Comparison of ENCODE assay signal across 8 mouse cellular contexts in genomic region chr11:101120545-101121188, GRCm38 (mm10). TPM values are rescaled to one million over a fixed set of nuclear protein-coding genes. Genes with fewer than 3 reads are reported as not detected.
DNase-seq lines count a peak whose midpoint lies in the region; ATAC-seq and TF ChIP-seq lines count a peak whose summit lies in the region.

No protein-coding gene starts in this region.

- no peaks in the 10 kb centered on the region for H3K9me3 ChIP-seq in forebrain, embryonic 14.5 days (replicated peaks; ENCODE audit: control insufficient read depth, low read length)
- H3K9me3 ChIP-seq in liver, postnatal 0 days (ENCODE audit: low read length), result no peaks in the 10 kb centered on the region

- peak overlapping the region; percentile 92 for H3K9ac ChIP-seq in forebrain, embryonic 14.5 days (ENCODE audit: low read length)
- peak overlapping the region; percentile 71 for H3K9ac ChIP-seq in liver, postnatal 0 days (replicated peaks)

- WGBS in kidney, adult 2 months, result 21% methylated on average over 19 of the region's 19 CpGs
- 21% methylated on average over 19 of the region's 19 CpGs for WGBS in forebrain, embryonic 14.5 days
- 22% methylated on average over 19 of the region's 19 CpGs for WGBS in liver, postnatal 0 days (ENCODE audit: insufficient replicate concordance)

- CTCF ChIA-PET in Patski (lab: Charles Lee), result interaction anchor here (1.6 to 2.6 kb wide), 3 partner anchors 15 to 55 kb away, joined by 4 to 5 read pairs (median 5); partner anchors contain the start of gene Ccr10

- in situ Hi-C loops in Patski (cut with MboI; ENCODE audit: low pct_unique_long_range_greater_than_20kb), result no loop called here

- peak overlapping the region; percentile 65 for H3K27ac ChIP-seq in kidney, adult 2 months (ENCODE audit: insufficient read depth, low read depth, low read length)
- peak overlapping the region; percentile 92 for H3K27ac ChIP-seq in forebrain, embryonic 14.5 days (ENCODE audit: low read depth, low read length)
- H3K27ac ChIP-seq in liver, postnatal 0 days (ENCODE audit: low read depth), result peak overlapping the region; percentile 81

- peak overlapping the region; percentile 75 for H3K4me3 ChIP-seq in kidney, adult 2 months (ENCODE audit: insufficient read depth, low read depth, low read length)
- peak overlapping the region; percentile 88 for H3K4me3 ChIP-seq in forebrain, embryonic 14.5 days (ENCODE audit: low read depth, low read length)
- peak overlapping the region; percentile 86 for H3K4me3 ChIP-seq in liver, postnatal 0 days (ENCODE audit: low read depth, low read length)

- H3K36me3 ChIP-seq in kidney, adult 2 months (ENCODE audit: control insufficient read depth, insufficient read depth, low read length), result no peaks in the 10 kb centered on the region
- peaks cover 37% of the 10 kb centered on the region for H3K36me3 ChIP-seq in forebrain, embryonic 14.5 days (ENCODE audit: control insufficient read depth, insufficient read depth, low read length)
- peaks cover 4% of the 10 kb centered on the region for H3K36me3 ChIP-seq in liver, postnatal 0 days (replicated peaks; ENCODE audit: insufficient read depth, low read length)

- TF ChIP-seq EP300 in liver, postnatal 0 days (IDR thresholded peaks at IDR 0.05; ENCODE audit: low read depth), result no peak

- POLR2A ChIA-PET in Patski (lab: Charles Lee), result interaction anchor here (0.6 kb wide), 1 partner anchor 147 kb away, joined by 3 read pairs; no protein-coding TSS in a partner anchor

- TF ChIP-seq POLR2A in kidney, adult 2 months (IDR thresholded peaks at IDR 0.05; ENCODE audit: low read depth, low read length), result no peak

- peak; percentile 4 for ATAC-seq in Patski
- no peak for ATAC-seq in forebrain, embryonic 14.5 days
- ATAC-seq in liver, postnatal 0 days, result no peak

- DNase-seq in kidney, adult 2 months, result no peak
- DNase-seq in kidney, postnatal 10 days, result no peak
- no peak for DNase-seq in Patski (ENCODE audit: low read depth, low spot score)
- DNase-seq in forebrain, embryonic 14.5 days (ENCODE audit: low spot score), result no peak
- peak; percentile 28 for DNase-seq in liver, postnatal 0 days
- no peak for DNase-seq in T-cell, adult 2 months (ENCODE audit: low spot score)
- no peak for DNase-seq in layer of hippocampus, postnatal 25 days (ENCODE audit: extremely low spot score in 1 of 2, low spot score in 1 of 2)
- no peak for DNase-seq in lung, postnatal 36 days

- no peak for TF ChIP-seq CTCF in kidney, adult 2 months (conservative IDR thresholded peaks at IDR 0.05; ENCODE audit: insufficient read depth, insufficient read length, low read depth, low read length)
- no peak for TF ChIP-seq CTCF in Patski (IDR thresholded peaks at IDR 0.05)
- TF ChIP-seq CTCF in liver, postnatal 0 days (IDR thresholded peaks at IDR 0.05; ENCODE audit: low read depth), result no peak

- no peaks in the 10 kb centered on the region for H3K27me3 ChIP-seq in kidney, adult 2 months (replicated peaks; ENCODE audit: control insufficient read depth, insufficient read depth, low read length)
- H3K27me3 ChIP-seq in Patski, result no peaks in the 10 kb centered on the region
- H3K27me3 ChIP-seq in forebrain, embryonic 14.5 days (replicated peaks; ENCODE audit: control insufficient read depth, insufficient read depth, low read length), result no peaks in the 10 kb centered on the region
- H3K27me3 ChIP-seq in liver, postnatal 0 days (ENCODE audit: insufficient read depth, low read length), result no peaks in the 10 kb centered on the region

- peaks cover 8% of the 10 kb centered on the region; the same call in 1 of the 2 replicates for H3K4me1 ChIP-seq in kidney, adult 2 months (ENCODE audit: control insufficient read depth, insufficient read depth, low read length)
- H3K4me1 ChIP-seq in forebrain, embryonic 14.5 days (ENCODE audit: control insufficient read depth, insufficient read depth, low read length), result peaks cover 21% of the 10 kb centered on the region
- H3K4me1 ChIP-seq in liver, postnatal 0 days (ENCODE audit: insufficient read depth), result peaks cover 19% of the 10 kb centered on the region

- H3K4me2 ChIP-seq in forebrain, embryonic 14.5 days (ENCODE audit: low read length), result peak overlapping the region; percentile 85
- peak overlapping the region; percentile 88 for H3K4me2 ChIP-seq in liver, postnatal 0 days (ENCODE audit: low read depth, low read length)

RNA-seq across cellular contexts. Expression of gene Tubg1, which starts 0.9 kb away (rescaled TPM):
- 14.1 and 19.2 TPM in 2 replicates for polyA plus RNA-seq in kidney, adult 2 months (2012; rRNA removed)
- polyA plus RNA-seq in Patski (2021), result 70.2 TPM
- 84.9 and 87.8 TPM in 2 replicates for polyA plus RNA-seq in forebrain, embryonic 14.5 days (2014; fragmentation: Nextera tagmentation; extraction: Ambion mirVana)
- polyA plus RNA-seq in liver, postnatal 0 days (2015; fragmentation: Nextera tagmentation; extraction: Ambion mirVana), result 19.0 and 20.8 TPM in 2 replicates
- 10 to 100 TPM; 44.4 to 52.3 TPM for total RNA-seq in layer of hippocampus, postnatal 25 days (2021)

RNA-seq across cellular contexts. Expression of gene Retreg3, which starts 1.0 kb away (rescaled TPM):
- polyA plus RNA-seq in kidney, adult 2 months (2012; rRNA removed), result 60.0 and 65.2 TPM in 2 replicates
- 72.2 TPM for polyA plus RNA-seq in Patski (2021)
- 14.0 and 14.4 TPM in 2 replicates for polyA plus RNA-seq in forebrain, embryonic 14.5 days (2014; fragmentation: Nextera tagmentation; extraction: Ambion mirVana)
- 9.2 and 9.4 TPM in 2 replicates for polyA plus RNA-seq in liver, postnatal 0 days (2015; fragmentation: Nextera tagmentation; extraction: Ambion mirVana)
- total RNA-seq in layer of hippocampus, postnatal 25 days (2021), result 10 to 100 TPM; 57.3 to 62.6 TPM

RNA-seq across cellular contexts. Expression of gene Psmc3ip, which starts 25.4 kb away (rescaled TPM):
- polyA plus RNA-seq in kidney, adult 2 months (2012; rRNA removed), result 1.2 and 1.9 TPM in 2 replicates
- polyA plus RNA-seq in Patski (2021), result 20.6 TPM
- polyA plus RNA-seq in forebrain, embryonic 14.5 days (2014; fragmentation: Nextera tagmentation; extraction: Ambion mirVana), result 39.8 and 54.3 TPM in 2 replicates
- polyA plus RNA-seq in liver, postnatal 0 days (2015; fragmentation: Nextera tagmentation; extraction: Ambion mirVana), result 8.1 and 8.2 TPM in 2 replicates
- 1 to 10 TPM; 3.3 to 4.4 TPM for total RNA-seq in layer of hippocampus, postnatal 25 days (2021)

RNA-seq across cellular contexts. Expression of gene Mlx, which starts 33.6 kb away (rescaled TPM):
- 56.9 and 67.9 TPM in 2 replicates for polyA plus RNA-seq in kidney, adult 2 months (2012; rRNA removed)
- 44.5 TPM for polyA plus RNA-seq in Patski (2021)
- polyA plus RNA-seq in forebrain, embryonic 14.5 days (2014; fragmentation: Nextera tagmentation; extraction: Ambion mirVana), result 100 and 109 TPM in 2 replicates
- polyA plus RNA-seq in liver, postnatal 0 days (2015; fragmentation: Nextera tagmentation; extraction: Ambion mirVana), result 24.1 and 26.1 TPM in 2 replicates
- total RNA-seq in layer of hippocampus, postnatal 25 days (2021), result 10 to 100 TPM; 45.1 to 45.6 TPM

RNA-seq across cellular contexts. Expression of gene Tubg2, which starts 35.0 kb away (rescaled TPM):
- polyA plus RNA-seq in kidney, adult 2 months (2012; rRNA removed), result 1.4 and 1.8 TPM in 2 replicates
- 3.5 TPM for polyA plus RNA-seq in Patski (2021)
- polyA plus RNA-seq in forebrain, embryonic 14.5 days (2014; fragmentation: Nextera tagmentation; extraction: Ambion mirVana), result 27.4 and 31.9 TPM in 2 replicates
- polyA plus RNA-seq in liver, postnatal 0 days (2015; fragmentation: Nextera tagmentation; extraction: Ambion mirVana), result 0.12 and 0.22 TPM in 2 replicates
- 10 to 100 TPM; 44.9 to 47.8 TPM for total RNA-seq in layer of hippocampus, postnatal 25 days (2021)
